Mouse (Mus musculus) retina, adult 2 months (tissue): ENCODE measurements around the gene Cuedc1.
"Not testable (repeated sequence)": the region's sequence is repeated elsewhere in the genome, so short reads cannot be mapped to it uniquely, and the experiment has no call there.

ENCODE experiments used
- DNase-seq: peaks from one replicate; pipeline ENCODE4 v3.0.0-alpha.2; 2012; ENCODE audit warnings: low read depth, low spot score

Cuedc1 gene

GRCm38 (mm10) chr11:88203712-88204532 lies 106.1 kb downstream of the Cuedc1 start, which contains the start of gene Mrps23:
Gene Mrps23 (plus strand): TSS chr11:88204388.
- peak; percentile 72 for DNase-seq

- DNase-seq, result no peak
Measured at GRCm38 (mm10) chr11:88204593-88205368, 106.9 kb downstream of the Cuedc1 start.

- DNase-seq, result not testable (repeated sequence)
Measured at GRCm38 (mm10) chr11:88206576-88206975, 108.7 kb downstream of the Cuedc1 start.

- DNase-seq, result no peak
Measured at GRCm38 (mm10) chr11:88207697-88208096, 109.8 kb downstream of the Cuedc1 start.

- DNase-seq, result no peak
Measured at GRCm38 (mm10) chr11:88211824-88212582, 114.1 kb downstream of the Cuedc1 start.

- DNase-seq, result no peak
Measured at GRCm38 (mm10) chr11:88213757-88214156, 115.9 kb downstream of the Cuedc1 start.

- DNase-seq, result no peak
Measured at GRCm38 (mm10) chr11:88214881-88215831, 117.3 kb downstream of the Cuedc1 start.

GRCm38 (mm10) chr11:88216231-88216685 lies 118.4 kb downstream of the Cuedc1 start:
- no peak for DNase-seq

- no peak for DNase-seq
Measured at GRCm38 (mm10) chr11:88218155-88218554, 120.3 kb downstream of the Cuedc1 start.

GRCm38 (mm10) chr11:88218586-88218985 lies 120.7 kb downstream of the Cuedc1 start:
- no peak for DNase-seq

GRCm38 (mm10) chr11:88221929-88222475 lies 124.1 kb downstream of the Cuedc1 start:
- no peak for DNase-seq

GRCm38 (mm10) chr11:88227001-88227957 lies 129.4 kb downstream of the Cuedc1 start:
- DNase-seq, result no peak

GRCm38 (mm10) chr11:88231213-88231790 lies 133.4 kb downstream of the Cuedc1 start:
- DNase-seq, result no peak

GRCm38 (mm10) chr11:88233528-88234427 lies 135.9 kb downstream of the Cuedc1 start:
- no peak for DNase-seq

- no peak for DNase-seq
Measured at GRCm38 (mm10) chr11:88234789-88235188, 136.9 kb downstream of the Cuedc1 start.

- DNase-seq, result peak; percentile 52
Measured at GRCm38 (mm10) chr11:88235221-88236203, 137.7 kb downstream of the Cuedc1 start.
